Mouse (Mus musculus) liver, adult 2 months (tissue): ENCODE results near the gene Nav2. TPM values are rescaled to one million over a fixed set of nuclear protein-coding genes. Genes with fewer than 3 reads are reported as not detected.

Experiments used
- DNase-seq: peaks from one replicate; pipeline ENCODE4 v3.0.0-alpha.2; 2011; ENCODE audit warnings: low read depth, low spot score; ENCODE audit errors: extremely low read depth
- H3K27ac ChIP-seq: fragments of 200-500 bp; replicated peaks from 2 replicates; pipeline ENCODE4 v1.5.1; 2012; ENCODE audit warnings: low read depth, mild to moderate bottlenecking, control low read depth, inconsistent platforms, low read length; ENCODE audit not compliant: insufficient read depth
- H3K27me3 ChIP-seq: fragments of 200-500 bp; 2 replicates; pipeline ENCODE4 v1.6.1; 2012; ENCODE audit warnings: mild to moderate bottlenecking, moderate library complexity, low read length, inconsistent platforms; ENCODE audit not compliant: control insufficient read depth, insufficient read depth
- H3K36me3 ChIP-seq: fragments of 200-500 bp; 2 replicates; pipeline ENCODE4 v1.6.1; 2012; ENCODE audit warnings: low read length, inconsistent platforms; ENCODE audit not compliant: control insufficient read depth, insufficient read depth
- H3K4me1 ChIP-seq: fragments of 200-500 bp; 2 replicates; pipeline ENCODE4 v1.6.1; 2011; ENCODE audit warnings: low read length; ENCODE audit not compliant: control insufficient read depth, insufficient read depth
- H3K4me3 ChIP-seq: fragments of 200-500 bp; 2 replicates; pipeline ENCODE4 v1.5.1; 2011; ENCODE audit warnings: low read depth, mild to moderate bottlenecking, control low read depth, low read length, moderate library complexity; ENCODE audit not compliant: insufficient read depth
- H3K79me2 ChIP-seq: fragments of 200-500 bp; 2 replicates; pipeline ENCODE4 v1.6.1; 2012; ENCODE audit warnings: inconsistent platforms, mild to moderate bottlenecking, low read length, moderate library complexity; ENCODE audit not compliant: control insufficient read depth, insufficient read depth
- H3K9ac ChIP-seq: fragments of 200-500 bp; 2 replicates; pipeline ENCODE4 v1.6.1; 2012; ENCODE audit warnings: low read depth, mild to moderate bottlenecking, control low read depth, inconsistent platforms, low read length
- CTCF ChIP-seq: fragments of 200-500 bp; IDR thresholded peaks from 2 replicates; pipeline ENCODE4 v1.5.1; 2011; ENCODE audit warnings: low read depth, low read length, control low read depth
- POLR2A ChIP-seq: fragments of 200-500 bp; IDR thresholded peaks from 2 replicates; pipeline ENCODE4 v1.6.1; 2011; ENCODE audit warnings: low read length, control low read depth; ENCODE audit not compliant: insufficient read depth; ENCODE audit errors: extremely low read depth
- WGBS: fragments of 180-500 bp; shearing (Covaris S2); methylation state at CpG from one replicate; pipeline ENCODE4 v1.1.7; 2018; 5-methylcytosine and 5-hydroxymethylcytosine counted together
- polyA plus RNA-seq: library from polyadenylated mRNA; depleted of rRNA; stranded (reverse); fragments of >200 nt; gene quantifications from 2 replicates; pipeline ENCODE4 v1.2.3, GENCODE M21; 2012
- total RNA-seq: library from RNA; depleted of rRNA; stranded (reverse); fragments of >200 nt; gene quantifications from 2 replicates; pipeline ENCODE4 v1.2.3, GENCODE M21; 2014

The Nav2 gene
- total and polyA plus RNA-seq, 2 experiments, result 11.1 to 17.6 TPM

DNA sequence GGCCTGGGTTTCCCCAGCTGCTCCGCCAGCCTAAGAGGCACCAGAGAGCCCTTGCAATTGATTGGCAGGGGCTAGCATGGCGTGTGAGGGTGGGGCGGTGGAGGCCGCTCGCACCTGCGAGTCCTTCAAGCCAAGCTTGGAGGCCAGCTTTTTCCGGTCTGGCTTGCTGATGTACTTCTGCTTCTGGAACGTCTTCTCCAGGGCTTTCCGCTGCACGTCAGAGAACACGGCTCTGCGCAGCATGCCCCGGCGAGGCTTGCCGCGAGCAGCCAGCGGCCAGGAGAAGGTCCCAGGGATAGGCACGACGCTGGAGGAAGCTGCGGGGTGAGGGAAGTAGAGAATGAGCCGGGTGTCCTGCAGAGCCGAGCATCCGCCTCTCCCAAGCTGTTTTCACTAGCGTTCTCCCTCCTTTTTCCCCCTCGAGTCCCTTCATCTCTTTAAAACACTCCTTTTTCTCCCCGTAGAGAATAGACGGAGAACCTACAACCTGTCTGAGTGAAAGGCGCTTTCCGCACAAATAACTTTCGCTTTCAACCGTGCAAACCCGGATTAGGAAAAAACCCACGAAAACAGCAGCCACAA is 725.0 kb downstream of the Nav2 start:
- WGBS, result 1% methylated on average over 33 of the region's 33 CpGs
- no peaks in the 10 kb centered on the region; the same call in 1 of the 2 replicates for H3K4me1 ChIP-seq
- H3K4me3 ChIP-seq, result peak overlapping the region; percentile 61
- H3K79me2 ChIP-seq, result no peaks in the 10 kb centered on the region
- peaks cover 33% of the 10 kb centered on the region for H3K27me3 ChIP-seq
- TF ChIP-seq CTCF (no peak), POLR2A (no peak)
- no peak overlapping the region for H3K9ac ChIP-seq
- no peaks in the 10 kb centered on the region for H3K36me3 ChIP-seq
- no peak overlapping the region for H3K27ac ChIP-seq
- DNase-seq, result no peak

DNA sequence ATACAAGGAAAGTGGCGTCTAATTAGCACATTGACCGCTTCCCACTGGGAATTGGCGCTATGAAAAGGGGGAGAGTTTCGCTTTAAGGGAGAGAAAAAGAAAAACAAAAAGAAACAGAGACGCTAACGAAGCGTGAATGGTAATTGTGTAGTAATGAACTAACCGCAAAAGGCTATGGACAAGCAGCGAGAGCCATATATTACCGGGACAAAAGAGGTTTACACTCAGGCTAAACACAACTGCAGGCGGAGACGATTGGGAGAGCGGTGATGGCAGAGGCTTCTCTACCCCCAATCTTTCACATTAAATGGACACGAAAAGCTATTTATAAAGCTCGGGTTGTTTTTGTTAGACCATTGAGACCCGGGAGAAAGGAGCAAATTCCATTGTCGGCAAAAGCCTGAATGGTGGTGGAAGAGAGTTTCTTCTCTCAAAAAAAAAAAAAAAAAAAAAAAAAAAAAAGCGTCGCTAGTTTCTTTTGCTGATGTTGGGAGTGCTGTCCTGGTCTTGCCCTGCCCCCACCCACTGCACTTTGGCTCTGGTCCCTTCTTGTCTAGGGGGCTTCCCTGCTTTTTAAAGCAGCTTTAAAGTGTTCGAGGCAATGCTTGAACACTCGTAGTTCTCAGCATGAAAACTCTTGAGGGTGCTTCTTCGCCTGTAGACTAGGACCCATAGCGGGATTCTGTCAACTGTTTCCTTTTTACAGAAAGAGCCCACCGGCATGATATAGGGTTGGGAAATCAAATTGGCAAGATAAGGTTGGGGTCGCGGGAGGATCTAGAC is 726.0 kb downstream of the Nav2 start:
- no peak overlapping the region; the same call in 1 of the 2 replicates for H3K4me3 ChIP-seq
- peaks cover 37% of the 10 kb centered on the region for H3K27me3 ChIP-seq
- H3K27ac ChIP-seq, result no peak overlapping the region
- DNase-seq, result no peak
- 3% methylated on average over 26 of the region's 26 CpGs for WGBS
- no peak overlapping the region for H3K9ac ChIP-seq
- no peaks in the 10 kb centered on the region for H3K36me3 ChIP-seq
- TF ChIP-seq CTCF (no peak), POLR2A (no peak)
- no peaks in the 10 kb centered on the region for H3K79me2 ChIP-seq
- no peaks in the 10 kb centered on the region; the same call in 1 of the 2 replicates for H3K4me1 ChIP-seq

DNA sequence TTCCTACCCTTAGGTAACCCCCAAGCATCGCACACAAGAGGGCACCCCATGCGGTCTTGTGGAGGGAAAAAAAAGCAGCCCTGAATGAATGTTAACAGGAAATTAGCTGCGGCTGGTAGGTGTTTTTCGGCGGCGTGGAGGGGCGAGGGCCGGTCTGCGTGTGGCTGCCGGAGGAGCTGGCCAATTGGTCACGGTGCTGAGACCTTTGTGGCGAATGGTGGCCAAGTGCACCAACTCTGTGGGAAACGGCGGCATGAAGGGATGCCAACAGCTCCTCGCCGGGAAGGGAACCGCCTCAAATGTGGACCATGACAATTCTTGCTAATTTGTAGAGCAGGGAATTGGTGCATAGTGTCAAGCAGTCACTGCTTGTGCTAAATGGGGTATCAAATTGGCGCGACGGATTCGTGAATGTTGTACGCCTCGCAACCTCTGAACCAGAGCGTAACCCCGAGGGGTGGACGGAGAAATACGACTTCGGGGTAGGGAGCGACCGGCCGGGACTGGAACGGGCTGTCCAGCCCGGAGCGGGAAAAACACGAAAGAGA is 726.6 kb downstream of the Nav2 start:
- no peaks in the 10 kb centered on the region for H3K79me2 ChIP-seq
- no peak overlapping the region for H3K4me3 ChIP-seq
- TF ChIP-seq POLR2A (no peak), CTCF (no peak)
- no peaks in the 10 kb centered on the region; the same call in 1 of the 2 replicates for H3K4me1 ChIP-seq
- no peak for DNase-seq
- no peak overlapping the region for H3K27ac ChIP-seq
- WGBS, result 4% methylated on average over 35 of the region's 35 CpGs
- H3K36me3 ChIP-seq, result no peaks in the 10 kb centered on the region
- peaks cover 41% of the 10 kb centered on the region for H3K27me3 ChIP-seq
- H3K9ac ChIP-seq, result no peak overlapping the region

DNA sequence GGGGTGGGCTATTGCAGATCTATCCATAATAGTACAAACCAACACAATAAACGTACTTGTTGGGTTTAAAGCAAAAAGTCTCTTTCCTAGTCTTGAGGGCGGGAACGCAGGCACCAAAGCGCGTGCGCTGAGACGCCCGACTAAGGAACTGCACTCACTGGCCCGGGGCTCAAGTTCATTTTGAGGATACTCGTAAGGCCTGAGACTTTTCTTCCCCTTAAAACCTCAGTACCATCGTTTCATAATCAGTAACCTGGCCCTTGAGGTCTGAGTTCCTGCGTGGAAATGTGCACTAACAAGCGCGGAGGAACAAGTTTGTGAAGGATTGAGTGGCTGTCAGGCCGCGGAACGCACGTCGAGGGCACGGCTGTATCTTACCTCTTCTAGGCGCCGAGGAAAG is 727.5 kb downstream of the Nav2 start:
- H3K79me2 ChIP-seq, result no peaks in the 10 kb centered on the region
- DNase-seq, result no peak
- peaks cover 41% of the 10 kb centered on the region for H3K27me3 ChIP-seq
- no peak for TF ChIP-seq CTCF
- no peak for TF ChIP-seq POLR2A
- no peaks in the 10 kb centered on the region for H3K36me3 ChIP-seq
- no peak overlapping the region for H3K4me3 ChIP-seq
- no peak overlapping the region for H3K9ac ChIP-seq
- H3K4me1 ChIP-seq, result no peaks in the 10 kb centered on the region; the same call in 1 of the 2 replicates
- 5% methylated on average over 22 of the region's 22 CpGs for WGBS
- no peak overlapping the region for H3K27ac ChIP-seq

DNA sequence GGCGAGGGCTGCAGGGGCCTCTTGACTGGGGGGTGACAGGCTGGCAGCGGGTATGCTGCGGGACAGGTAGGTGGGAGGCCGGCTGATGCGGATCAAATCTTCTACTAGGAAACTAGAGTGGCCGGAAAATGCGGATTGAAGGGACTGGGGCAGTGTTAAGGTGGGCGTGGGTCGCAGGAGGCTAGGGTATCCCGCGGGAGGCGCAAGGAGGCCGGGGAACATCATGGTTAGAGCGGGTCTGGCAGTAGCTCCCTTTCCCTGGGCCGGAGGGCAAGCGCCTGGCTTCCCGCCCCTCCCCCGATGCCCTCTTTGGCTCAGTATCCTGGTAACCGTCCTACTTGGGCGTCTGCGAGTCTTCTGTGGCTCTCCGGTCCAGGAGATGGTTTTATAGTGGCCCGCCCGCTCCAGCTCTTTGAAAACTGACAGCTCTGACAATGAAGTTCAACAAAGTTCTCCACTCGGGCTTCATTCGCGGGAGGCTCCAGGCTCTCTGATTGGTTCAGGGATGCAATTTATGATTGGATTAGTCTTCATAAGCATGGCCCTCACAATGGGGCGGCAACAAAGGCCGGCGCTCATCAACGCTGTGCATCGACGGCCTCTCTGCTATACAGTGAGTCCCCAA is 728.1 kb downstream of the Nav2 start, which contains the start of gene Dbx1:
Dbx1 (minus strand) TSS at position 359 of the 625 bp plus-strand sequence.
- H3K9ac ChIP-seq, result no peak within 1 kb of the TSS
- no peaks in the 10 kb centered on the region for H3K79me2 ChIP-seq
- no peak within 1 kb of the TSS for H3K4me3 ChIP-seq
- no peak within 1 kb of the TSS for H3K27ac ChIP-seq
- 5% methylated on average over 33 of the region's 33 CpGs for WGBS
- no peak for DNase-seq
- no peaks in the 10 kb centered on the region; the same call in 1 of the 2 replicates for H3K4me1 ChIP-seq
- TF ChIP-seq CTCF (no peak), POLR2A (no peak)
- peaks cover 40% of the 10 kb centered on the region for H3K27me3 ChIP-seq
- no peaks in the 10 kb centered on the region for H3K36me3 ChIP-seq
